Mouse (Mus musculus): Measurements from ENCODE around the gene Vwc2.

Vwc2 gene

GRCm38 (mm10) chr11:11113576-11114233 lies at the start of gene Vwc2:
TSS of gene Vwc2 (plus strand) at chr11:11114223.
- DNase-seq = no peak

- no peak for DNase-seq
Observed at GRCm38 (mm10) chr11:11088162-11088756, 25.8 kb upstream of the Vwc2 start.

- DNase-seq = no peak
Observed at GRCm38 (mm10) chr11:11097606-11098005, 16.4 kb upstream of the Vwc2 start.

GRCm38 (mm10) chr11:11098282-11098681 lies 15.7 kb upstream of the Vwc2 start:
- DNase-seq = no peak

- DNase-seq = no peak
Observed at GRCm38 (mm10) chr11:11099011-11099410, 15.0 kb upstream of the Vwc2 start.

- DNase-seq = no peak
Observed at GRCm38 (mm10) chr11:11102182-11102581, 11.8 kb upstream of the Vwc2 start.

GRCm38 (mm10) chr11:11102620-11103019 lies 11.4 kb upstream of the Vwc2 start:
- DNase-seq = no peak

- DNase-seq = no peak
Observed at GRCm38 (mm10) chr11:11108922-11109321, 5.1 kb upstream of the Vwc2 start.

- no peak for DNase-seq
Observed at GRCm38 (mm10) chr11:11114234-11115030, 409 bp downstream of the Vwc2 start.

GRCm38 (mm10) chr11:11115031-11115647 lies 1.1 kb downstream of the Vwc2 start:
- no peak for DNase-seq

- no peak for DNase-seq
Observed at GRCm38 (mm10) chr11:11115648-11116590, 1.9 kb downstream of the Vwc2 start.

- no peak for DNase-seq
Observed at GRCm38 (mm10) chr11:11116736-11117135, 2.7 kb downstream of the Vwc2 start.

GRCm38 (mm10) chr11:11122866-11123265 lies 8.8 kb downstream of the Vwc2 start:
- no peak for DNase-seq

GRCm38 (mm10) chr11:11131414-11132077 lies 17.5 kb downstream of the Vwc2 start:
- DNase-seq = peak; percentile 29

- no peak for DNase-seq
Observed at GRCm38 (mm10) chr11:11140622-11141021, 26.6 kb downstream of the Vwc2 start.

- no peak for DNase-seq
Observed at GRCm38 (mm10) chr11:11152681-11153080, 38.7 kb downstream of the Vwc2 start.

- no peak for DNase-seq
Observed at GRCm38 (mm10) chr11:11171396-11171795, 57.4 kb downstream of the Vwc2 start.

GRCm38 (mm10) chr11:11175259-11175658 lies 61.2 kb downstream of the Vwc2 start:
- DNase-seq = no peak

GRCm38 (mm10) chr11:11182705-11183104 lies 68.7 kb downstream of the Vwc2 start:
- DNase-seq = no peak

- DNase-seq = peak; percentile 2
Observed at GRCm38 (mm10) chr11:11223162-11223561, 109.1 kb downstream of the Vwc2 start.

GRCm38 (mm10) chr11:11239346-11239745 lies 125.3 kb downstream of the Vwc2 start:
- no peak for DNase-seq

All from kidney, adult 9 months (tissue).